Mouse (Mus musculus) neutrophil, adult 5-6 weeks (primary cell): ENCODE data around the gene Ncbp3. TPM values are rescaled to one million over a fixed set of nuclear protein-coding genes. Genes with fewer than 3 reads are reported as not detected.
A peak's percentile ranks its signal among the peaks of the same experiment; 100 is the strongest.
"Not testable (repeated sequence)": the region's sequence is repeated elsewhere in the genome, so short reads cannot be mapped to it uniquely, and the experiment has no call there.

Experiments used
- ATAC-seq: fragments of 151-379, 151-347 bp; 2 replicates; pipeline ENCODE4 v1.8.0; 2017; ENCODE audit warnings: mild to moderate bottlenecking, moderate TSS enrichment; ENCODE audit not compliant: insufficient number of reproducible peaks, poor library complexity, low FRiP score, severe bottlenecking; ENCODE audit errors: extremely low read depth
- total RNA-seq: library from RNA; stranded (forward); fragments of 200-1000 nt; gene quantifications from 2 replicates; pipeline ENCODE4 v1.2.3, GENCODE M21; 2017

Gene Ncbp3
- total RNA-seq, 1 experiment from 2014 or later = 18.7 TPM

DNA sequence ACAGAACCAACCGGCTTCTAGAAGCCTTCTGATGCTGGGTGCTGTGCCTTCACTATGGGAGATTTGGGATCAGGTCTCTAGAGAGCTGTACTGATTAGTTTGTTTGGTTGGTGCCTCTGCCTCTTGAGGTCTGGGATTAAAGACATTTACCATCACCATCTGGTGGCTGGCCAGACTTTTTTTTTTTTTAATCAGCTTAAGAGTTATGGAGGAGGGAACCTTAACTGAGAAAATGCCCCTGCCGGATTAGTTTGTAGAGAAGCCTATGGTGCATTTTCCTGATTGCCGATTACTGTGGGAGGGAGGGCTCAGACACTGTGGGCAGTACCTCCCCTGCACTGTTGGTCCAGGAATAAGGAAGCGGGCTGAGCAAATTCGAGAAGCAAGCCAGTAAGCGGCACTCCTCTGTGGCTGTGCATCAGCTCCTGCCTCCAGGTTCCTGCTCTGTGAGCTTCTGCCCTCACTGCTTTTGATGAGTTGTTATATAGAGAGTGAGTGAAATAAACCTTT is 29.7 kb downstream of the Ncbp3 start:
- no peak for ATAC-seq

DNA sequence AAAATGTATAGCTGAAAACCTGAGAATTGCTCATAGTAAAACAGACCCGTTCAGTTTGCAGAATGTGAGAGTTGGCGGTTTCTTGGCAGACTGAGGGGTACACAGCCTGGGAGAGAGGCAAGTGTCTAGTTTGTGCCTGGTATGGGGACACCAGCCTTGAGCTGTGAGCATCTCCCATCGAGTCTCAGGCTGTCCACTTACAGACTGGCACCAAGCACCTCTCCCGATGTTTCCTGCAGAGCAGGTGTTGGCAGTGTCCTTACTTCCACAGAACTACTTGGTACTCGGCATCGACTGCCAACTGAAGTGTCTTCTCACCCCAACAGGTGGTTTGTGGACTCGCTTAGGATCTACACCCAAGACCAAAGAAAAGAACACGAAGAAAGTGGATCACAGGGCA is 31.0 kb downstream of the Ncbp3 start:
- ATAC-seq = no peak

DNA sequence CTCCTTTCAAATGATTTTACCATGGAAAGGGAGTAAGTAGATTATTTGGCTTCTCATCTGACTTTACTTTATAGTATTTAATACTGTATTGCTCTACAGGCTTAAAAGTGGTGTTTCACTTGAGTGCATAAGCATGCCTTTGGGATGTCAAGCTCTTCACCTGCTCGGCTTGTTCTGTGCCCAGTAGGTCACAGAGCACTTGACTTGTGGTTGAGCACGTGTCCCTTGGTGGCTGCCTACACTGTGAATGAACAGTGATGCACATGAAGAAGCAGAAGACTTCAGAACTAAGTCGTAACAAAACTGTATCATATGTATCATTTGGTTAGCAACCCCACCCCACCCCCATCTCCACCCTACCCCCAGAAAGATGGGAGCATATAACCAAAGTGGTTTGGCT is 32.7 kb downstream of the Ncbp3 start:
- no peak for ATAC-seq

DNA sequence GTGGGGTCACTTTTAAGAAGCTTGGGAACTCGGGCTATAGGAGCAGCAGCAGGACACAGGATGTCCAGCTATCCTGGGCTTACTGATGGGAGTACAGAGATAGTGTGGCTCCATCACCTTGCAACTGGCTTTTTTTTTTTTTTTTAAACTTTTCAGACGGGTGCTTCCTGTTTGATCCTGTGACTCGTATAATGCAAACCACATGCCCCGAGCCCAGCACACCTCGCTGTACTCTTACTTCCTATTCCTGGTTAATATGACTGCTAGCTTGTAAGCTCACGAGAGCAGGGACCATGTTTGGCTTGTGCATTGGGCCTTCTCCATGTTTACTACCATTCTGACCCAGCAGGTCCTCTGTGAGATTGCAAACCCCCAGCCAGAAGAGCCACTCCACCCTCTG is 36.7 kb downstream of the Ncbp3 start:
- 0 out of 2 replicates have a peak, but pooled peaks have one; percentile 26 for ATAC-seq

DNA sequence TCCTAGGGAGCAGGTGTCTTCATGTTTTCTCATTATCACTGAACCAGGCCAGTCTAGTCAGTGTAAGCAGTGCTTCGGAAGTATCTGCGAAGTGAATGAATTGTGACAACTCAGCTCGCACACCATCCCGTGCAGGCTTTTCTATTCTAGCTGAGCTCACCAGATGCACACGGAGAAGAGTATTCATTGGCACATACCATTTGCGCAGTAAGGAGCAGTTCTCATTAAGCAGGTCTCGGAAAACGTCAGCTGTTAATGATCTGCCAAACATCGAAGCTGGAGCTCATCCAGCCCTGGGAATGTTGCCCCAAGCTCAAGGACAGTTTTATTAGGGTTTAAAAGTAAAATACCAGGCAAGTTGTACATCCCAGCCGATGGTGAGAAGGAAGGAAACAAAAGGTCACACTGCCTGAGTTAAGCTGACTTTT is 37.2 kb downstream of the Ncbp3 start:
- ATAC-seq = no peak

DNA sequence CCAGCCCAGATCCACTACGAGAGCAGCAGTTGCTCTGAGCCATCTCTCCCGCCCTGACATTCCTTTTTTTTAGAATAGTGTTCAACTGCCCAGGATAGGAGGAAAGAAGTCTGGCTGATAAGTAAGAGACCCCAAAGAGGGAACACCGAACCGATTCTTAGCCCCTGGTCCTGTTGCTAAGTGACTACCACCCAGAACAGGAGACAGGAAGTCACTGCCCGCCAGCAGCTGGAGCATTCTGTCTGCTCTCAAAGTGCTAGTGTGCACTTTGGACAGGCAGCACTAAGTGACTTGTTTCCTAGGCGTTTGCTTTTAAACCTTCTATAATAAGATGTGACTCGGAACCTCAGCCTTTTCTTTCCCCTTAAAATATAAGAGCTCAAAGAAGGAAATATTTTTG is 37.8 kb downstream of the Ncbp3 start:
- no peak for ATAC-seq

DNA sequence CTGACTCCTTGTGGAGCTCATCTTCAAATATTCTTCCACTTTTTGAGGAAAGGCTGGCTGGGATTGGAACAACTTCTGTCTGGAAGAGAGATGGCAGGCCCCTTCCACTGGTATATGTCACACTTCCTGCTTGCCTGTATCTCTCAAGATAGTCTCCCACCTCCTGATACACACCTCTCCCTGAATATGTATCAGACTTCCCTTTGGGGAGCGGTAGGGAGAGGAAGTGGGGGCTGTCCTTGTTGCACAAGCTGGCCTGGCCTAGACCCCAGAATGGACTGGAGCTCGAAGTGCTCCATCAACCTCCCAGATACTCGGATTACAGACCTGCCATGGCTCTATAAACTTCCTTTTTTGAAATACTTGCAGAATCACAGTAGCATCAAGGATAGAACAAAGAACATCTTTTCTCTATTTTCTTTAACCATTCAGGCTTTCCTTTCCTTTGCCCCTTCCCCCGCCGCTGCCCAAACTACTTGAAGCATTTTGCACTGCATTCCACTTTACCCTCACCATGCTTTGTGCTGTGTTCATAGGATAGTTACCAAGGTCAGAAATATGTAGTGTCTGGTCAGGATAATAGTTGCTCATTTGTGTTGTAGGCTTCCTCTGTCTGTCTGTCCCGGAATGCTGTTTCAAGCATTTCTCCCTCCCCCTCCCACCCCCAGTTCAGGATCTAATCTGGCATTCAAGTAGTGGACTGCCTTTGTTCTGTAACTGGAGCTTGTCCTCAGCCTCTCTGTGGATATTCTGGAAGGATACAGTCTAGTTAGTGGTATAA is 40.3 kb downstream of the Ncbp3 start:
- ATAC-seq = no peak

DNA sequence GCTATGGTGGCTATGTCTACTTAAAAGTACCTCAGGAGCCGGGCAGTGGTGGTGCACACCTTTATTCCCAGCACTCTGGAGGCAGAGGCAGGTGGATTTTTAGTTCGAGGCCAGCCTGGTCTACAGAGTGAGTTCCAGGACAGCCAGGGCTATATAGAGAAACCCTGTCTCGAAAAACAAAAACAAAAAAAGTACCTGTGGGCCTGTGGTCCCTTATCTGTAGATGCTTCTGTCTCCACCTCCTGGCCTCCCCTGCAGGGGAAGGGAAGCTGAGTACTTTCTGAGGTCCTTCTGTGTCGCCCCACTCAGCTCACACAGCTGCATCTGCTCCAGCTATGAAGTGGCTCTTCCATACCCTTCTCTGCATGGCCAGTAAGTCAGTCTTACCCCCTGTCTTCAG is 42.7 kb downstream of the Ncbp3 start, which contains the start of gene Itgae:
Gene Itgae (plus strand): TSS at position 301 of the 400 bp plus-strand sequence.
- ATAC-seq = no peak

DNA sequence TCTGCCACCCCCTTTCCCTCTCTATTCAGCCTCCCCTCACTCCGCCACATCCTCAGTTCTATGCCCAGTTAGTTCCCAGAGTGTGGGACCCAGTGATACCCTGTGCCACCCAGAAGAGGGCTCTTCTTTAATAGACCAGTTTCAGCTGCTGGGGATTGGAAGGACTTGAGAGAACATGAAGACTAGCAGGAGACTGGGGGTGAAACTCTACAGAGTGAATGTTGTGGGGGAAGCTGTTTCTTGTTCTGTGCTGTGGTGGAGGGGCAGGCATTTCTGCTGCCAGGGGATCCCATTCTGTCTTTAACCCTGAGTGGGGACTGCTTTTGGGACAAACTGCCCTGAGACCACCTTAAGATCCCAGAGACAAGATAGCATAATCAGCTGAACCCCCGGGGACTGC is 43.2 kb downstream of the Ncbp3 start:
- no peak for ATAC-seq

DNA sequence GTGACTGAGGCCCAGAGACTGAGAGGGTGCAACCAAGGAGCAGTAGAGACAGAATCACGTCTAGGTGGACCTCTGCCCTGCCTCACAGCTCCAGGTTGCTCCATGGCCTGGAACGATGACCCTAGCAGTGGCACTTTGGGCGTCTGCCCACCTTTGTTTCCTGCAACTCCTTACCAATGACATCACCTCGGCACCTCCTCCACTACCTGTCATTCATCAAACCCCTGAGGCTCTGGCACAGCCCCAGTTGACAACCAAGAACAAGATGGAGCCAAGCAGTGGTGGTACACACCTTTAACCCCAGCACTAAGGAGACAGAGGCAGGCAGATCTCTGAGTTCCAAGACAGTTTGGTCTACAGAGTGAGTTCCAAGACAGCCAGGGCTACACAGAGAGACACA is 44.5 kb downstream of the Ncbp3 start:
- no peak for ATAC-seq

DNA sequence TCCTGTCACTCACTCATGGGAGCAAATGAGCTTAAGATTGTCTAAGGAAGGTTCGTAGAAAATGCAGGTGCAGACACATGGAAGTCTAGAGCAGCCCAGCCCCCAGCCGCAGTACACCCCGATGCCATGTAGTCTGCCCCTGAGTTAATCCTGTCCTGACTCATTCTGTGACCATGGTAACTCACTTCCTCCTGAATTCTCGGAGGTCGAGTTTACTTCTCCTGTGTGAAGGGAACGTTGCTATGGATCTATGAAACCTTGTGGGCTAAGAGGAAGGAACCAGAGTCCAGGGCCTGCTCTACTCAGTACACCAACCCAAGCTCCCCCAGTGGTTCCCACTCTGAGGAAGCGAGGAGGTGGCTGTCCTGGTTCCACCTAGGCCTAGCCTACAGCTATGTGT is 45.3 kb downstream of the Ncbp3 start:
- no peak for ATAC-seq

DNA sequence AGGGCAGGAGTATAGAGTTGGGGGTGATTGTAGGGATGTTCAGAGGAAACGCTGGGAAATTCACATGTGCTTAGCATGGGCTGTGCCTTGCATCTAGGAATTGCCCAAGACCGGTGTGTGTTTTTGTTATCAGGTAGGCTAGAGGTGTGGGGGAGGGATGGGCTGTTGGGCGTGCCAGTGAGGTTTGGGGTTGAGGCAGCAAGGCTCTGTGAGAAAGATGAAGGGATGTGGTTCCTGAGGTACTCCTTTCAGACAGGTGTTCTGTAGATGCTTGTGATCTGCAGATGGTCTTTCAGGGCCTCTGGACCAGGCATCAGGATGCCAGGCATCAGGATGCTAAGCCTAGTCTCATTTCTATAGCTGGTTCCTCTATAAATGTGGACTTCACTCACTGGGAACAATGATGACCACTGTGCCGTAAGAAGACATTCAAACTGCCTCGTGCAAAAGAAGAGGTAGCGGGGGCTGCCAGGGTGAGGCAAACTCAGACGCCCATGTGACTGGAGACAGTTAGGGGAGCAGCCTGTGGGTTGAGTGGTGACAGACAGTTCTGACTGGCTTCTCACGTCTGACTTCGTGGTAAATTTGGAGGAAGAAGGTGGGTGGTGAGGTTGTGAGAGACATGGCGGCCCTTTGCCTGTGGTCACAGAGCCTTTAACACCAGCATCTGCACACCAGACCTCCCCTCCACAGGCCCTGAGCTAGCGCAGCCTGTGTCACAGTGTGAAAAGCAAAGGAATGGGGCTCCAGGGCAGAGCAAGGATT is 46.8 kb downstream of the Ncbp3 start:
- no peak for ATAC-seq

DNA sequence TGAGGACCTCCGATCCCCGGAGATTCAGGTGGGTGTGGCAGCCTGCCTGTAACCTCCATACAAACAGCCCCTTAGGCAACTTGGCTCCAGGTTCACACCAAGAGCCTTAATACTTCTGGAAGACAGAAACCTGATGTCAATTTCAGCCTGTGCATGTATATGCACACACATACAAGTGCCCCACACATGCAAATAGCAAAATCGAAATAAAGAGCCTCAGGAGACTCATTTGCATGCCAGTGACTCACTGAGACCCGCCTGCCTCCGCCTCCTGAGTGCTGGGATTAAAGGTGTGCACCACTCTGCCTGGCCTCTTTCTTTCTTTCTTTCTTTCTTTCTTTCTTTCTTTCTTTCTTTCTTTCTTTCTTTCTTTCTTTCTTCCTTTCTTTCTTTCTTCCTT is 51.3 kb downstream of the Ncbp3 start:
- no peak for ATAC-seq

DNA sequence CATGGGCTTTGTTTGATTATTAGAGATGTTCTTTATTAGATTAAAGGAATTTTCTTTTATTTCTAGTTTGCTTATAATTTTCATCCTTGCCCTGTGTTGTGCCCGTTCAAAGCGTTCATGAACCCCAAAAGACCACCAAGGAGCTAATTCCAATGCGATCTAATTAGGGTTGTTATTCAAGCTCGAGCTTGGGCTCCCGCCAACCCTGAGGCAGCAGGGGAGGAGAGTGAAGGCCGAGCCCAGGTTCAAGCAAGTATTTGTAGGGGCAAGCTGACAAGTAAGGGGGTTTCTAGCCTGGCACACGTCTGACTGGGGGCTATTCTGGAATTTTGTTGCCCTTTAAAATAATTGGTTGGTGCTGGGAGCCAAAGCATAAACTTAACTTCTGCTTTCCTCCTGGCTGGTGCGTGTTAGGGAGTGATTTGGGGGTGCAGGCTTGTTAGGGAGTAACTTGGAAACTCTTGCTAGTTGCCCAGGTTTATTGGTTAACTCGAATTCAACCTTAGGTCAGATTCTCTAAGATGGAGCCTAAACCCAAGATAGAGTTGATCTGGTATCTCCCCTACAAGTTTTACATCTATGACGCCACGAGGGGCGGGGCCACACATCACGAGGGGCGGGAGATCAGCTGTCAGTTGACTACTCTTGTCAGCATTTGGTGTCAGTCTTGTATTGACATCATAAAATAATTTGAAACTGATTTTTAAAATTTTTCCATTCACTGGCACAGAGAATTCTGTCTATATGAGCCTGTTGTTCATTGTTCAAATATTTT is 52.6 kb downstream of the Ncbp3 start:
- ATAC-seq = no peak

DNA sequence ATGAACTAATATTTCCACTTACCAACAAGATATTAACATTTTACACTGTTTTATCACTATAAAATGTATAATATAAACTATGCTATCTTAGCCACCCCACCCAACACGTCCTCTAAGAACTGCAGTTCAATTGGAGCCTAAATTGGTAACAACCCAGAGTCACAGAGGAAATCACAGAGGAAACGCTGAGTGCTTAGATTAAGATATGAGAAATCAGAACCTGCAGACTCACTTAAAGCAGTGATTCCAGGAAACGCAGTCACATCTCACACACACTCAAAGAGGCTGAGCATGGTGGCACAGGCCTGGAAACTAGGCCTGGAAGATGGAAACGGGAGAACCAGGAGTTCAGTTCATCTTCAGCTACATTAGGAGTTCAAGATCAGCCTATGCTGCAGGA is 53.7 kb downstream of the Ncbp3 start:
- no peak for ATAC-seq

DNA sequence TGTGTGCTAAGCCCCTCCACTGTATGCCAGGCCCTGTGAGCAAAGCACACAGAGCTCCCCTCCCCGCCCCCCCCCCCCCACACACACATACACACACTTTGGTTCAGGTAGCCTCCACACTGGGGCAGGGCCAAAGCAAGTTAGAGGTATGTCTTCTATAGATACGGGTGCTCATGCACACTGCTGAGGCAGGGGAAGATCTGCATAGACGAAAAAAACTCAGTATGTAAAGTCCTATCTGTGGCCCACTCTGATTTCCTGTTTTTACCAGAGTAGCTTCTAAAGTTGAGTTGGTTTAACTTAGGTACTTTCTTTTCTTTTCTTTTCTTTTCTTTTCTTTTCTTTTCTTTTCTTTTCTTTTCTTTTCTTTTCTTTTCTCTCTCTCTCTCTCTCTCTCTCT is 57.7 kb downstream of the Ncbp3 start:
- no peak for ATAC-seq

DNA sequence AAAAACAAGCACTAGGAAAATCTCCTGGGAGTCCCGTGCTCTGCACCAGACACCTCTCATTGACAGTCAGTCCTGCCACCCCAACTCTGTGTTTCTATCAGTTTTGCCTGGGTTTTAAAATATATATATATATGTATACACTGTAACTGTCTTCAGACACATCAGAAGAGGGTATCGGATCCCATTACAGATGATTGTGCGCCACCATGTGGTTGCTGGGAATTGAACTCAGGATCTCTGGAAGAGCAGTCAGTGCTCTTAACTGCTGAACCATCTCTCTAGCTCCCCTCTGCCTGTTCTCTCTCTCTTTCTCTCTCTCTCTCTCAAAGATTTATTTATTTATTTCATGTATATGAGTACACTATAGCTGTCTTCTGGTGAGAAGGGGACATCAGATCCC is 59.8 kb downstream of the Ncbp3 start:
- not testable (repeated sequence) for ATAC-seq

DNA sequence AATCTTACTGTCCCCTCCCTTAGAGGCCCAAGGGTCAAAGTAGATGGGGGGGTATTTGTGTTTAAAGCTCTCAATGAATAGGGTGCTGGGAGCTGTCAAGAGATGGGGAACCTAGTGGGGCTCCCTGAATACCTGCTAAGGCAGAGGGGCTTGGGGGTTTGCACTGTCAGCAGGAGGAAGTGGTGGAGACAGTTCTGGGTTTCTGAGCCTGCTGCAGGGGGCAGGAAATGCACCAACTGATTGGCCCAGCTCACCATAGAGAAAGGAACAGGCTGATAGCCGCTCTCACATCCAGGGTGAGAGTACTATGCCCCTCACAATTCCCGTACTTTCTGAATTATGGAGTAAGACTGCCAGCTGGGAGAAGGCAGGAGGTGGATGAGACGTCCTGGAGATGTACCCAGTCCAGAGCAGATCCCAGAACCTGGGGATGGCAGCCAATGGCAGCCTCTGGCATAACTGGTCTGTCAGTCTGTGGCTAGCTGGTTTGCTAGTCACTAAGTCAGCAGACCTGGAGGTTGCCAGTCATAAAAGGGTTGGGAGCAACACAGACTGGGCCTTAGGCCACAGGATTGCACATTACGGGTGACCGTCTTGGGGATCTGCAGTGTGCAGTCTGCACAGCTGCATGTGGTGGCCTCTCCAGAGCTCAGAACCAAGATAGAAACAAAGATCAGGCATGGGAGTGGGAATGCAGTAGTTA is 60.8 kb downstream of the Ncbp3 start:
- ATAC-seq = no peak
